Mouse (Mus musculus) spleen, adult 2 months (tissue): ENCODE results near the gene Gprc5d.
A peak's percentile ranks its signal among the peaks of the same experiment; 100 is the strongest.

Source experiments
- CTCF ChIP-seq: fragments of 200-500 bp; IDR thresholded peaks from 2 replicates; pipeline ENCODE4 v1.5.1; 2011; ENCODE audit warnings: mild to moderate bottlenecking, inconsistent platforms; ENCODE audit not compliant: insufficient read depth, insufficient read length, insufficient replicate concordance; ENCODE audit errors: extremely low read depth
- POLR2A ChIP-seq: fragments of 200-500 bp; IDR thresholded peaks from 2 replicates; pipeline ENCODE4 v1.6.1; 2011; ENCODE audit warnings: low read depth, low read length, inconsistent platforms

GRCm38 (mm10) chr6:135148506-135148905 lies 30.4 kb upstream of the Gprc5d start:
- TF ChIP-seq CTCF, result peak; percentile 60; the same call in 1 of the 2 replicates
- no peak for TF ChIP-seq POLR2A
